Mouse (Mus musculus): ENCODE data around the gene Acrbp.
"Not testable (repeated sequence)": the region's sequence is repeated elsewhere in the genome, so short reads cannot be mapped to it uniquely, and the experiment has no call there.

The Acrbp gene

GRCm38 (mm10) chr6:125049678-125050077 lies at the start of gene Acrbp:
Gene Acrbp (plus strand): TSS chr6:125049689.
- DNase-seq, result no peak

- no peak for DNase-seq
Measured at GRCm38 (mm10) chr6:125003706-125004105, 45.8 kb upstream of the Acrbp start.

- DNase-seq, result no peak
Measured at GRCm38 (mm10) chr6:125005086-125005485, 44.4 kb upstream of the Acrbp start.

DNA sequence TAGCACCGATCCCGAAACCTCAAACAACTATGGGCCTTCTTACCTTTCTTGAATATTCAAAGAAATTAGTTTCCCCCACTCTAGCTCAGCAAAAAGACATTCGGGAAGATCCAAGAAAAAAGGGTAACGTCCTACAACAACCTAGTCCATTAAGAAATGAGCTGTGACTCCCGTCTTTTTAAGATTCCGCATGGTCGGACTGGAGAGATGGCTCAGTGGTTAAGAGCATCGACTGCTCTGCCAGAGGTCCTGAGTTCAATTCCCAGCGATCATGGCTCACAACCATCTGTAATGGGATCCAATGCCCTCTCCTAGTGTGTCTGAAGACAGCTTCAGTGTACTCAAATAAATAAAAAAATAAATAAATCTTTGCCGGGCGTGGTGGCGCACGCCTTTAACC lies 41.4 kb upstream of the Acrbp start:
- no peak for DNase-seq

DNA sequence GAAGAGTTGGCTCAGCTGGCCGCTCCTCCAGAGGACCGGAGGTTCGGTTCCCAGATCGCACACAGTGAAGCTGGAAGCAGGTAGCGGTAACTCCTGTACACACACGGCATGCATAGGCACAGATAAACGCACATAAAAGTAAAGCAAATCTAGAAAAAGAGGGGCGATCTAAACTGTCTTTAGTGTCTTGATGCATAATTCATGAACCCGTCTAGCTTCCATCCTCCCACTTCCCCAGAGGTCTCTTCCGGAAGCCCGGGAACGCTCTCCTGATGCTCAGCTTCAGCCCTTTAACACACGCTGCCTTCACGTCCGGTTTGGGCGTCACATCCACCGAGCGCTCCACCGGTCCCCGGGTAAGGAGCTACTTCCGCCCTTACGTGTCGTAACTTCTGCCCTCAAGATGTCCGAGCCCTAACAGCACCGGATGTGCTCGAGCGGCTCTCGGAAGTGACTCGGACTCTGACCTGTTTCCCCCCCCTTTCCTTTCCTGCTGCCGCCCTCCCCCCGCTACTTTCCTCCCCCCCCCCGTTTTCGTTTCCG lies 40.8 kb upstream of the Acrbp start:
- peak; percentile 97 for DNase-seq

DNA sequence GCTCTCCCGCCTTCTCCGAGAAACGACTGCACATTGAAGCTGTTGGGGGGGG lies 40.5 kb upstream of the Acrbp start, which contains the start of gene Zfp384:
Zfp384 (plus strand) TSS at position 17 of the 52 bp plus-strand sequence.
- no peak for DNase-seq

- DNase-seq, result peak; percentile 76
Measured at GRCm38 (mm10) chr6:125009181-125010073, 40.1 kb upstream of the Acrbp start.

DNA sequence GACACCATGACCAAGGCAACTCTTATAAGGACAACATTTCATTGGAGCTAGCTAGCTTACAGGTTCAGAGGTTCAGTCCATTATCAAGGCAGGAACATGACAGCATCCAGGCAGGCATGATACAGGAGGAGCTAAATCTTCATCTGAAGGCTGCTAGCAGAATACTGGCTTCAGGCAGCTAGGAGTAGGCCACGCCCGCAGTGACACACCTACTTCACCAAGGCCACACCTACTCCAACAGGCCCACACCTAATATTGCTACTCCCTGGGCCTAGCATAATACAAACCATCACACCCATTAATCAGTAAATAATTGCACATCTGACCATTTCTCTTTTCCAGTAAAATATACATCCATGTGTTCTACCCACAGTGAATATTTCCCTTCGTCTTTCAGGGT lies 31.8 kb upstream of the Acrbp start:
- DNase-seq, result no peak

- DNase-seq, result not testable (repeated sequence)
Measured at GRCm38 (mm10) chr6:125030532-125030931, 19.0 kb upstream of the Acrbp start.

- DNase-seq, result no peak
Measured at GRCm38 (mm10) chr6:125031604-125032003, 17.9 kb upstream of the Acrbp start.

- DNase-seq, result no peak
Measured at GRCm38 (mm10) chr6:125038666-125039065, 10.8 kb upstream of the Acrbp start.

DNA sequence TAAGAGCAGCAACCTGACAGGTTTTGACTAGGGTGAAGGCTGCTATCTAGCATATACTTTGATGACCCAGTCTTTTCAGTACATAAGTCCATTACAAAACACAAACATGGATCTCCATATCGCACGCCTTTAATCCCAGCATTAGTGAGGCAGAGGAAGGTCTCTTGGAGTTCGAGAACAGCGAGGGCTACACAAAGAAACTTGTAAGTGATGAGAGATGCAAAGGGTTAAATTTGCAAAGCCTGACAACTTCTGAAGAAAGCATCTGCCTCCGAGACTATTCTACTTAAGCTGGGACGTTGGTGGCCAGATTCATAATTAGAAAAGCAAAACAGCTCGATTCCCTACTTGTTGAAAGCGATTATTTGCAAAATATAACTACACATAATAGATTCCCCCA lies 10.4 kb upstream of the Acrbp start:
- DNase-seq, result no peak

GRCm38 (mm10) chr6:125039533-125040153 lies 9.8 kb upstream of the Acrbp start, which contains the start of gene Ing4:
Gene Ing4 (plus strand): TSS chr6:125039760.
- peak; percentile 86 for DNase-seq

GRCm38 (mm10) chr6:125040221-125040620 lies 9.3 kb upstream of the Acrbp start:
- no peak for DNase-seq

GRCm38 (mm10) chr6:125041047-125041446 lies 8.4 kb upstream of the Acrbp start:
- no peak for DNase-seq

GRCm38 (mm10) chr6:125042081-125042480 lies 7.4 kb upstream of the Acrbp start:
- no peak for DNase-seq

DNA sequence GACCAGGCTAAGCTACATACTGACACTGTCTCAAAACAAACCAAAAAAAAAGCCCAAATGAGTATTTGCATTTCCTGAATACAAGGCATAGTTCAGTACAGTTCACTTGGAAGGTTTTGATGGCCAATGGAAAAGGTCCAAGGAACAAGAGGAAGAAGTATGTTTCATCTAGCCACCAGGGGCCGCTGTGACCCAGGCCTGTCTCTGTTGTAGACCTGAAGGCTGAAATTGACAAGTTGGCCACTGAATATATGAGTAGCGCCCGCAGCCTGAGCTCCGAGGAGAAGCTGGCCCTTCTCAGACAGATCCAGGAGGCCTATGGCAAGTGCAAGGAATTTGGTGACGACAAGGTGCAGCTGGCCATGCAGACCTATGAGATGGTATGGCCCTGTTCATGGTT lies 2.8 kb upstream of the Acrbp start:
- peak; percentile 54 for DNase-seq

DNA sequence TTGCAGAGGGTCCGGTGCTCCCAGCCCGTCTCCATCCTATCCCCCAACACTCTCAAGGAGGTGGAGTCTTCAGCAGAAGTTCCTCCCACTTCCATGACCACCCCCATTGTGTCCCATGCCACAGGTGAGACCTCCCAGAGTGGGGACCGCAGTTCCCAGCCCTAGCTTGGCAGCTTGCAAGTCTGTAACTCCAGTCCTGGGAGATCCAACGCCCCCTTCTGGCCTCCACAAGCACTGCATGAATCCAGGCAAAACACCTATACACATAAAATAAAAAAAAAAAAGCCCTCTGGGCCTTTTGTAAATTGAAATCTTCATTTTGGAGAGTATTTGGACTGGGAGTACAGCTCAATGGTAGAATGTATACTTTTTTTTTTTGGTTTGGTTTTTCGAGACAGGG lies 1.7 kb downstream of the Acrbp start:
- no peak for DNase-seq

DNA sequence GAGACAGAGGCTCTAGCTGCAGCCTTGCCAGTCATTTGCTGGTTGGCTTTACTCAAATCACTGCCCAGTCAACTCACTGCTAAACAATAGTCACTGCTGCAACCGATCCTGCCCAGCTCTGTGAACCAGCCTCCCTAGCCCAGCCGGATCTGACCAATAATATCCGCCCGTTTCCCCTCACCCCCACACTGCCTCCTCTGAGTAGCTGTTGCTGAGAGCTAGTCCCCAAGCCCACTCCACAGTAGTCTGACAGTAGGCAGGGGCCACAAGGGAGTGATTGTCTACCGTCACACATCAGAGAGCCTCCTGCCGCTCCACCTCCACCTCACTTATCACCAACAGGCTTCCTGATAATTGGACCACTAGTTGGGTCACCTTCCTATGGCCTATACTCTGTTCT lies 12.0 kb downstream of the Acrbp start:
- no peak for DNase-seq

GRCm38 (mm10) chr6:125062511-125062910 lies 13.0 kb downstream of the Acrbp start:
- DNase-seq, result no peak

- no peak for DNase-seq
Measured at GRCm38 (mm10) chr6:125063906-125064305, 14.4 kb downstream of the Acrbp start.

DNA sequence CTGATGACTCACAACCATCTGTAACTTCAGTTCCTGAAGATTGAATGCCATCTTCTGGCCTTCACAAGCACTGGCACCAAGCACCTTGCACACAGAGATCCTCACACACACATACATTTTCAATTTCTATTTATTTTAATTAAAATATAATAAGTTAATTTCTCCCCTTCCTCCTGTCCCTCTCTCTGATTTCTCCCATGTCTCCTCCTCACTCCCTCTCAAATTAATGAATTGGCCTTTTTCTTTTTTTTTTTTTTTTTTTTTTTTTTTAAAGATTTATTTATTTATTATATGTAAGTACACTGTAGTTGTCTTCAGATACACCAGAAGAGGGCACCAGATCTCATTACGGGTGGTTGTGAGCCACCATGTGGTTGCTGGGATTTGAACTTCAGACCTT lies 15.7 kb downstream of the Acrbp start:
- DNase-seq, result not testable (repeated sequence)

- DNase-seq, result no peak
Measured at GRCm38 (mm10) chr6:125067571-125067995, 18.1 kb downstream of the Acrbp start, which contains the start of gene Lpar5. Gene Lpar5 (plus strand): TSS chr6:125067920.

DNA sequence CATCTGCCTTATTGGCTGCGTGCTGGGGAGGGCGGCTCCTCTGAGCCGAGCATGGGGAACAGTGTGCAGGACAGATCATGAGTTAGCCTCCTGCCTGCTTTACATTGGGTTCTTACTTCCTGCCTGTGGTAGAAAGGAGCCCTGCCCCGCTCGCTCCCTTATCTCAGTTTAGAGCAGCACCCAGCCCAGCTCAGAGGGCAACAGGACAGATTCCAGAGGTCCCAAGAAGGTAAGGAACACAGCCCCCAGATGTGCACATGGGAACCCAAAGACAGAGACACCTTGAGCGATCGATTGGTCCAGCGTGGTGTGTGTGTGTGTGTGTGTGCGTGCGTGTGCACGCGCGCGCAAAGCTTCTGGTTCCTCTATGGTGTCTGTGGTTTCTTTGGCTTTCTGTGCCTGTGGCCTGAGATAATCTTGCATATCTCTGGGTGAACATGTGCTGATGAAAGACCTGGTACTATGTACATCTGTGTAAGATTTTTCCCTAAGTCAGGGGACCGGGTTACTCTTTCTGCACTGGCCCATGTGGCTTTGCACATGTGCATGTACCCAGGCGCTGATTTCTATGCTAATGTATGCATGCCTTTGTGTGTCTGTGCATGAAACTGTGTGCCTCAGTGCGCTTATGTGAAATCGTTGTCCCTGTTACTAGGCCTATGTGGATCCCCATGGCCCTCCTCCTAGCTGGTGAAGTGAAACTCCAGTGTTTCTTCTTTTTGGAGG lies 21.8 kb downstream of the Acrbp start:
- no peak for DNase-seq
